Mouse (Mus musculus): ENCODE data around the gene Rarres1. TPM values are rescaled to one million over a fixed set of nuclear protein-coding genes. Genes with fewer than 3 reads are reported as not detected.

The Rarres1 gene
- total RNA-seq, 2 experiments from 2014 or later = 1.3 to 1.5 TPM

Other genes with a start within 250 kb of the Rarres1 start
- gene Mlf1, start 141.4 kb downstream of the Rarres1 start, total RNA-seq (2021) = 1 to 10 TPM in 1 of 2 experiments, under 1 TPM in 1; 0.75 to 1.4 TPM
- not detected for gene Gm17402, start 140.4 kb downstream of the Rarres1 start, total RNA-seq (2021)
- gene Gfm1, start 85.4 kb downstream of the Rarres1 start, total RNA-seq (2021) = 10 to 100 TPM; 47.8 to 58.4 TPM
- gene Lxn, start 51.6 kb downstream of the Rarres1 start, total RNA-seq (2021) = 10 to 100 TPM; 41.9 to 46.4 TPM
- 10 to 100 TPM; 38.6 to 41.7 TPM for gene Mfsd1, start 67.2 kb upstream of the Rarres1 start, total RNA-seq (2021)

All from layer of hippocampus, postnatal 36 days (tissue).